Mouse (Mus musculus): ENCODE data around the gene Oit3.

- TF ChIP-seq CTCF (IDR thresholded peaks at IDR 0.05; ENCODE audit: borderline replicate concordance, insufficient read depth, low read depth, low read length) (no peak), POLR2A (IDR thresholded peaks at IDR 0.05; ENCODE audit: borderline replicate concordance, insufficient read depth, low read length) (no peak)
Observed at GRCm38 (mm10) chr10:59380411-59380821, 61.2 kb downstream of the Oit3 start.
